Mouse (Mus musculus): Measurements from ENCODE around the gene App.

The App gene

GRCm38 (mm10) chr16:84982589-84982988 is 191.0 kb downstream of the App start:
- no peak for DNase-seq (ENCODE audit: low spot score in 2 of 2)

DNA sequence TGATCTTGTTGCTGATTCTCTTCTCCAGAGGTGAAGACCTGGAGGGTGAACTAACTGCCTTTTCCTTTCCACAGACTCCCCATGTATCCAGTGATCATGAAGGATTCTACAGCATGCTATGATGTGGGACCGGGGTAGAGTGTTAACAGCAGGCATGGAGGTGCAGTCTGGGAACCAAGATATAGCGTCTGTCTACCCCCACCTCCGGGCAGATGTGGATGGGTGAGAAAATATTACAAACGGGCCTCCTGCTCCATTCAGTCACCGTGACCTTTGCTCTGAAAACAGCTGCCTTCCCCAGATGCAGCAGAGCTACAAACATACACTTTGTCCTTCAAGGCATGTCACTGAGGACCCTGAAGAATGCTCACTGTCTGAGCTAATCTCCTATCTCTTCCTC is 195.0 kb downstream of the App start:
- DNase-seq (ENCODE audit: low spot score in 2 of 2) = no peak

GRCm38 (mm10) chr16:84974176-84974518 is 199.4 kb downstream of the App start:
- DNase-seq (ENCODE audit: low spot score in 2 of 2) = no peak

DNA sequence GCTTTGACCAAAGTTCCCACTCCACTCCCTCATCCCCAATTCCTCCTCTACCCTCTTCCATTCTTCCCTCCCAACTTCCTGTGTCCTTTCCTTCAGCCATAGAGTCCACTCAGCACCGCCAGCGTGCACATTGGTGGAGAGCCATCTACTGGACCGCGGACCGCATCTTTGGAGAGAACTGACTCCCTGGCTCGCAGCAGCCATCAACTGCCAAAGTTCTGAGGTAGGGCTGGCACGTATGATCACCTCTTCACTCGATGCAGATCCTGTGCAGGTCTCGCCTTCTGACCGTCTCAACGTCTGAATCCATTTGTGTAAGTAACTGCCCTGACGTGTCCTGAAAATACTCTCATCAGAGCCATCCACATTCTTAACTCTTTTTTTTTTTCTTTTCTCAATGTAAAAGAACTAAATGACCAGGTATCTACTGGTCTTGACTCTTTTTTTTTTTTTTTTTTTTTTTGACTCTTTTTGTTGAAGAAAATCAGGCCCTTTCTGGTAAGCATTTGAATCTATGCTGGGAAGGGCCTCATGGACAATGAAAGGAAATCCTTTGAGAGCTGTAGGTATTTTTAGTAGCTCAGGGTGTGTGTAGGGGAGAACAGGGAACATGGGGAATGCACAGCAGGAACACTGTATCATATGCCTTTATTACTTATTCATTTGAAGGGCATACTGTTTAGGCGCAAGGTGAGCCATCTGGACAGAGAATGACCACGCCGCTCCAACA is 200.0 kb downstream of the App start:
- peak in 1 of 2 experiments; percentile 43 for DNase-seq (ENCODE audit: low spot score in 2 of 2)

DNA sequence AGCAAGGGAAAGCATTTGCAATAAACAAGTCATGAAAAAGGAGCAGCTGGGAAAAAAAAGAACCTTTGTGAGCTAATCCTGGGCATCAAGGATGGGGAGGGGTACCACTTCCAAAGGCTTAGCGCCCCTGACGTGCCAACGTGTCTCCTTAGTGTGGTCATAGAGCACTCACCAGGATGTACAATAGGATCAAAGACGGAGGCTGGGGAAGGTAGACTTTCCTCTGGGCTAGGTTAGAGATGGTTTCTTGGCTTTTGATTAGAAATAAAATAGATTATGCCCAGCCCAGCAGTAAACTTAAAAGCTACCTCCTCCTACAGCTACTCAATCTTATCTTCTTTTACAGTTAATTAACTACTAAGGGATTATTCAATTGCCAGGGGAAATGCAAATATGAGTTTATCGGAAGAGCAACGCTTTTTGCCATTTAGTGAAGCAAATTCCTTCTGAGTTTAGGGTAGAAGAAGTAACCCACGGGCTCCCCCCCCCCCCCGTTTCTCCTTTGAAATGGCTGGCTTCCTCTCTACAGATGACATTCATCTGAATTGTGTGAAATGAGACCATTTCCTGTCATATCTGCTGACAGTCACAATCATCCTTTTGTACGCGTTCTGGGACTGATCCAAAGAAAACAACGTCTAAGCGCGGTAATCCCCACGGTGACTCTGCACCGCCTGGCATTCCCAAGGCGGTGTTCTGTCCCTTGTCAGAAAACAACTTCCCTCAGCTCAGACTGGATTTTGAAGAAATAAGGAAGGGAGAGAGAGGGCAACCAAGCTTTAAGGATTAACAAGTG is 201.8 kb downstream of the App start:
- peak; percentile 39 to 52 for DNase-seq (ENCODE audit: low spot score in 2 of 2)

DNA sequence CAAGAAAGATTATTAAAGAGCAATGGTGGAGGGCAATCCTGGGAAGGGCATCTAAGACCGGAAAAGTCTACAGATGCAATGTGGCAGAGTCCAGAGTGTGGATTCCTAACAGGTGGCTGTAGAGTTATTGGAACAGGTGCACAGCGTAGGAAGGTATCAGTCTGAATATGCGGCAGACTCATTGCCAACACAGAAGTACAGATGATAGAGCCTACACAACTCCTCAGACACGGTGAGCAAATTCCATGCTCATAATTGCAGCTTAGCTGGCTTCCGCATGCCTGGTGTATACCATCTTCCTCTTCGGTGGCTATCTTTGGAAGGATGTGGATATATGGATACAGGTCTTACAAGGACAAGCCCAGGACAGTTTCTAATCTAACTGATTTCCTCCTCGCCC is 204.5 kb downstream of the App start:
- no peak for DNase-seq (ENCODE audit: low spot score in 2 of 2)

DNA sequence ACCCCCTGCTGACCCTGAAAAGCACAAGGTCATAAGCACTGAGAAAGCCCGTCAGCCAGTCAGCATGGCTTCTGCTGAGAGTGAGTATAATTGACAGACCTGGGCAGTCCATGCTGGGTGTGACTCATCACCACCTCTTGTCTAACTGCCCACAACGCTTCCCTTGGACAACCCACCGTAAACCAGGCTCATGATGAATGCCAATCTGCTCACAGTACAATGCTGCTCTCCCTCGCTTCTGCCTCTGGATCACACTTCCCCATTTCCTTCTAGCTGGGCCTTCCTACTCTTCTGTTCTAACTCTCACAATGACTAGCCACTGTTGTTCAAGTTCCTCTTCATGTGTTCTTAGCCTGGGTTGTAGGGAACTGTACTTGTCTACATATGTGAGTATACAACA is 206.6 kb downstream of the App start:
- no peak for DNase-seq (ENCODE audit: low spot score in 2 of 2)

DNA sequence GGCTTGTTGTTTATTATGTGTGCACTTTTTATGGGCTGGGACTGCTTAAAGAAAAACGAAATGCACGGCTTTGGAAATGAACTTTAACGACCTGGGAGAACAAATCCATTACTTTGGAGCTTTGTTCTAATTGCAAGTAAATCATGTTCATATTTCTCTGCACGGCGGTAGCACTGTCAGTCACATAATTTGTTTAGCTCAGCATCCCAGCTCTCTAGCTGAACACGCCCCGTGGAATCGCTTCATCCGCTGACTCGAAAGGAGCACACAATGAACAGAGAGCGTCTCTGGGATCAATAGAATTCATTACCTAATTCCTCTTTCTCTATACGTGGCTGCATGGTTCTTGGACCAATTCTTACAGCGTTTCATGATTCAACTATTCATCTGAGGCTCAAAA is 207.5 kb downstream of the App start:
- DNase-seq (ENCODE audit: low spot score in 2 of 2) = no peak

- no peak for DNase-seq (ENCODE audit: low spot score in 2 of 2)
Observed at GRCm38 (mm10) chr16:84963960-84964359, 209.6 kb downstream of the App start.

- DNase-seq (ENCODE audit: low spot score in 2 of 2) = no peak
Observed at GRCm38 (mm10) chr16:84963527-84963926, 210.0 kb downstream of the App start.

- peak; percentile 10 to 38 for DNase-seq (ENCODE audit: low spot score in 2 of 2)
Observed at GRCm38 (mm10) chr16:84957253-84957652, 216.3 kb downstream of the App start.

- no peak for DNase-seq (ENCODE audit: low spot score in 2 of 2)
Observed at GRCm38 (mm10) chr16:84956690-84957089, 216.9 kb downstream of the App start.

DNA sequence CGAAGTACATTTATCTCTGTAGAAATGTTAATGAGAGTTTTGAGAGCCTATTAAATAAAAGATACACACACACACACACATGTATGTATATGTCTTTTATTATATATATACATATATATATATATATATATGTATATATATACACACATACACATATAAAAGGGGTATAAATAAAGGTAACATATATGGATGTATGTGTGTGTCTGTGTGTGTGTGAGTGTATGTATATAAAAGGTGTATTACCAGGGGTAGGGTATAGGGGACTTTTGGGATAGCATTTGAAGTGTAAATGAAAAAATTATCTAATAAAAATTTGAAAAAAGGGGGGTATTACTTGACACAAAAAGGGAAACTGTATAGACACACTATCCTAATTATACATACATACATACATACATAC is 217.7 kb downstream of the App start:
- no peak for DNase-seq (ENCODE audit: low spot score in 2 of 2)

GRCm38 (mm10) chr16:84955204-84955839 is 218.2 kb downstream of the App start:
- DNase-seq (ENCODE audit: low spot score in 2 of 2) = peak; percentile 62 to 81

GRCm38 (mm10) chr16:84931024-84931423 is 242.5 kb downstream of the App start:
- no peak for DNase-seq (ENCODE audit: low spot score in 2 of 2)

DNA sequence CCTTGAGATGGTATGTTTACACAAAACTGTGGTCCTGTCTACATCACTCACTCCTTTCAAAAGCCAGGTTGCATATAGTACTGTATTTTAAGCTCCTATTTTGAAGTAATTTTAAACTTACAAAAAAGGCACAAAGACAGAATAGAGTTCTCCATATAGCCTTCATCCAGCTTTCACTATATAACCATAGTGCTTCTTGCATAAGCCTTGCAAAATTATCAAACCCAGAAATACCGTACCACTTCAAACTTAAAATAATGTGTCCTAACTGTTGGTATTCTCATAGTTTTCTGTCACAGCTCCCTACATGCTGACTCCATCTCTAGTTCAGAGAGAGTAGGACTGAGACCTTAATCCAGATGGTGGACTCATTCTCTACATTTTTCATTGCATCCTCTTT is 245.7 kb downstream of the App start:
- DNase-seq (ENCODE audit: low spot score in 2 of 2) = no peak

GRCm38 (mm10) chr16:84919649-84920308 is 253.8 kb downstream of the App start:
- no peak for DNase-seq (ENCODE audit: low spot score in 2 of 2)

- no peak for DNase-seq (ENCODE audit: low spot score in 2 of 2)
Observed at GRCm38 (mm10) chr16:84919087-84919486, 254.5 kb downstream of the App start.

DNA sequence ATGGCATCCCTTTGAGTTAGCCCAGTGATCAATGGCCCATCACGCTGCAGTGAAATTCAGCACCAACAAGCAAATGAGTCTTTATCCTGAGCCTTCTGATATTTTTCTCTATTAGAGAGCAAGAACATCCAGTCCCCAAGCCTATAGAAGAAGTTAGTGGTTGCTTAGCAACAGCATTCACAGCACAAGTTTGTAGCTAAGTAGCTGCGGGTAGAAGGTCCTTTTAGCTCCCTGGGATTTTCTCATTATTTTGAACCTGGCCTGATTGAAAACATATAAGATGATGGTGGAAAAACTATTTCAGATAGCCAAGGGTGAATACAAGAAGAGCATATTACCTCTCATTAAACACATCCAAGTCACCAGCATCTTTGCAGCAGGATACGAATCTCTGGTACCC is 256.8 kb downstream of the App start:
- DNase-seq (ENCODE audit: low spot score in 2 of 2) = no peak

DNA sequence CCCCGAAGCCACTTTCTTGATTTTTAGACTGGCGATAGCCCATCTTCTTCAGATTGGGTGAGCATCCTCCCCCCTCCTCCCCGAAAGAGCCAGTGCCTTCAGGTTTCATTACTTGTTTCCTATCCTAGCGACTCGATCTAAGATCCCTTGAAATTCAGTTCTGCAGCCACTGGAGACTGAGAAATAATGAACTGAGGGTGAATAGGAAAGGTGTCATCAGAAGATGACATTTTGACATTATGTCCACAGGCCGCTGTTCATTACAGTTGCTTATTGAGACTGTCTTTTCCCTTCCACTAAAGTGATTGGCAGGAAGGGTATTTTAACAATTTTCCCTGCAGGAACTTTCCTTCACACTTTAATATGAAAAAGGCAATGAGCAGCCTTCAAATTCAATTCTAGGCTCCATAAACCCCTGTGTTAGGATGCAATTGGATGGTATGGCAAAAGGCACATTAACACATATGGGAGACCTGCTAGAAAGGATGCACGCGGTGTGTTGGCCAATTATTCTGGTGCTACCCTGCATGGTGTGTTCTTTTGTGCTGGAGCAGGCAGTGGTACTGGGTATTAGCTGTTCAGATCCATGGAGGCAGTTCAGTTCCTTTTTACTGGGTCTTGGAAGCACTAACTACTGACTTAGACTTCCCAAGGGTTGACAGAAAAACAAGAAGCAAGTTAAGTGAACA is 261.9 kb downstream of the App start:
- no peak for DNase-seq (ENCODE audit: low spot score in 2 of 2)

DNA sequence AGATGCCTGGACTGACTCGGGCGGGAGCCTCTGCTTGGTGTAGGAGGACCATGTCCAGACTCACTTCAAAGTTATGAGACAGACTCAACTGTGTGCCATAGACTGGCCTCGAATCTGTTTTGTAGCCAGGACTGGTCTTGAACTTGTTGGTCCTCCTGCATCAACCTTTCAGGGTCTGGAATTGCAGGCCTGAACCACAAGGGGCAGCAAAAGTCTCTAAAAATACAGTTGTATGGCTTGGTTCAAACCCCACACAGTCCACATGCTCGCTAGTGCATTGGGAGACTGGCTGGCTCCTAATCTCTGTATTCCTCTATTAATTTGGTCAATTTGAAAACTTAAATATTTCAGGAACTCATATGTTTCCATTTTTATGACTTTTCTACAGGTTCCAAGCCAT is 270.6 kb downstream of the App start:
- no peak for DNase-seq (ENCODE audit: low spot score in 2 of 2)
